Mouse (Mus musculus) forebrain, embryonic 16.5 days (tissue): ENCODE results near the gene Csde1. TPM values are rescaled to one million over a fixed set of nuclear protein-coding genes. Genes with fewer than 3 reads are reported as not detected.

ENCODE experiments used
- ATAC-seq: fragments of 200-750 bp; cut with Nextera tagmentation; 2 replicates; pipeline ENCODE4 v1.8.0; 2017; ENCODE audit warnings: mild to moderate bottlenecking, moderate library complexity
- H3K27ac ChIP-seq: fragments of 300-500 bp; sonication (generic); 2 replicates; pipeline ENCODE4 v1.5.1; 2014; ENCODE audit warnings: low read length, control low read depth
- H3K27me3 ChIP-seq: fragments of 300-500 bp; sonication (generic); replicated peaks from 2 replicates; pipeline ENCODE4 v1.6.1; 2014; ENCODE audit warnings: low read length; ENCODE audit not compliant: control insufficient read depth, insufficient read depth
- H3K36me3 ChIP-seq: fragments of 300-500 bp; sonication (generic); 2 replicates; pipeline ENCODE4 v1.6.1; 2014; ENCODE audit not compliant: control insufficient read depth, insufficient read depth
- H3K4me1 ChIP-seq: fragments of 300-500 bp; sonication (generic); replicated peaks from 2 replicates; pipeline ENCODE4 v1.6.1; 2014; ENCODE audit warnings: low read length; ENCODE audit not compliant: control insufficient read depth, insufficient read depth
- H3K4me2 ChIP-seq: fragments of 300-500 bp; sonication (generic); 2 replicates; pipeline ENCODE4 v1.6.1; 2014; ENCODE audit warnings: mild to moderate bottlenecking, low read length, control low read depth
- H3K4me3 ChIP-seq: fragments of 300-500 bp; sonication (generic); replicated peaks from 2 replicates; pipeline ENCODE4 v1.5.1; 2014; ENCODE audit warnings: mild to moderate bottlenecking, low read length, control low read depth
- H3K9ac ChIP-seq: fragments of 300-500 bp; sonication (generic); replicated peaks from 2 replicates; pipeline ENCODE4 v1.6.1; 2014; ENCODE audit warnings: low read depth, low read length, control low read depth
- H3K9me3 ChIP-seq: fragments of 300-500 bp; sonication (generic); 2 replicates; pipeline ENCODE4 v1.6.1; 2016; ENCODE audit warnings: low read length; ENCODE audit not compliant: control insufficient read depth
- WGBS: fragments of 180-500 bp; shearing (Covaris S2); extraction: QIAGEN DNeasy Blood & Tissue Kit; methylation state at CpG from one replicate; pipeline ENCODE4 v1.1.7; 2014; 5-methylcytosine and 5-hydroxymethylcytosine counted together
- polyA plus RNA-seq: library from polyadenylated mRNA; unstranded; fragments of >200 nt; fragmentation: Nextera tagmentation; extraction: Ambion mirVana; gene quantifications from 2 replicates; pipeline ENCODE4 v1.2.1, GENCODE M21; 2015

The Csde1 gene
- polyA plus RNA-seq, 1 experiment from 2014 or later: 465 TPM

DNA sequence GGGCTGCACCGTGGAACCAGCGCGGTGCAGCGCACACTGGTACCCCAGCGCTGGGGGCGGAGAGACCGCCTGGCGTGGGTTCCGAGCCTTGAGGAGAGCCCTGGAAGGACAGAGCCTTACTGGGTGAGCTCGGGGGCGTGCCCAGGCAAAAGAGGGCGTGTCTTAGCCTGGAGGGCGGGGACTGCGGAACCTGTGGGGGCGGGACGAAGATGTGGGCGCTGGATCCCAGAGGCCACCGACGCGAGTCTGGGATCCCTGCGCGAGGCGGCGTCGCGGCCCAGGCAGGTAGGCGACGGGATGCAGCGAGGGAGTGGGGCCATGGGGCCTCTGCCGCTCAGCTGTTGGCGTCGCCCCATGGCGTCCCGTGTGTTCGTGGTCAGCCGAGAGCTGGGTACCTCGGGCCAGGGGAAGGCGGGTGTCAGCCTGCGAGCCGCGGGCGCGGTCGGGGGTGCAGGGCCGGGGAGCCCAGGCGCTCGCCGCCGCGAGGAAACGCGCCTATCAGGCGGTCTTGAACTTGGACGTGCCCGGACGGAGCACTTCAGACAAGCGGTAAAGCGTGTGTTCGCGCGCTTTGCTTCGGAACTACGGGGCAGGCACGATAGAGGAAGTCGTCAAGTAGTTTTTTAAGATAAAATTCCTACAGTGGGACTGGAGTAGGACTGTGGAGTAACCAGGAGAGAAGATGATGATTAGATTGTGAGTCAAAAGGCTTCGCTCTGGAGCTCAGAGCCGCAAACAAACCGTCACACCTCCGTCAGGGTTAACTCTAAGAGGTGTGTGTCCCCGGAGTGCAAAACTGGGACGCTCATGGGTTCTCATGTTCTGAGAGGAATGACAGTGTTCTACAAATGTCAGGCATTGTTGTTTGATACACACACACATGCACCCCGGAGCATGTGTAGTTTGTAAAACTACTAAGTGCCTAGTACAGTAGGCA is 82.5 kb downstream of the Csde1 start, which contains the start of gene Dennd2c:
Dennd2c (plus strand) TSS at position 151 of the 937 bp plus-strand sequence.
- no peaks in the 10 kb centered on the region for H3K9me3 ChIP-seq
- H3K27me3 ChIP-seq: peaks cover 12% of the 10 kb centered on the region; the same call in 1 of the 2 replicates
- peak within 1 kb of the TSS; percentile 97 for H3K4me2 ChIP-seq
- peaks cover 12% of the 10 kb centered on the region for H3K4me1 ChIP-seq
- under 1% methylated on average over 71 of the region's 72 CpGs for WGBS
- no peaks in the 10 kb centered on the region for H3K36me3 ChIP-seq
- peak; percentile 94 for ATAC-seq
- no peak within 1 kb of the TSS for H3K27ac ChIP-seq
- peak within 1 kb of the TSS; percentile 64 for H3K9ac ChIP-seq
- H3K4me3 ChIP-seq: peak within 1 kb of the TSS; percentile 66

Other genes with a start within 250 kb of the Csde1 start
- gene Tshb, start 237.7 kb upstream of the Csde1 start, polyA plus RNA-seq: 0.24 and 0.48 TPM in 2 replicates
- gene Sycp1, start 84.3 kb upstream of the Csde1 start, polyA plus RNA-seq: not detected in 2 replicates
- gene Nr1h5, start 56.3 kb upstream of the Csde1 start, polyA plus RNA-seq: not detected in 2 replicates
- gene Sike1, start 24.7 kb upstream of the Csde1 start, polyA plus RNA-seq: 53.1 and 58.9 TPM in 2 replicates
- gene Nras, start 37.9 kb downstream of the Csde1 start, polyA plus RNA-seq: 125 and 134 TPM in 2 replicates
- gene Ampd1, start 53.6 kb downstream of the Csde1 start, polyA plus RNA-seq: not detected in 2 replicates
- gene Dennd2c, start 82.2 kb downstream of the Csde1 start, polyA plus RNA-seq: 0.99 and 1.4 TPM in 2 replicates
- 242 and 246 TPM in 2 replicates for gene Bcas2, start 151.2 kb downstream of the Csde1 start, polyA plus RNA-seq